Mouse (Mus musculus): ENCODE measurements around the gene Agxt2. TPM values are rescaled to one million over a fixed set of nuclear protein-coding genes. Genes with fewer than 3 reads are reported as not detected.

The Agxt2 gene
- total RNA-seq, 2 experiments from 2014 or later = not detected

- no peak overlapping the region for H3K27ac ChIP-seq
- no peak overlapping the region for H3K4me3 ChIP-seq
- TF ChIP-seq CTCF (IDR thresholded peaks at IDR 0.05) = peak; percentile 29
- intact Hi-C loops (cut with DNase I) = loop anchor here (5.0 to 10.0 kb wide), 2 partner anchors 38 to 985 kb away; no protein-coding TSS in a partner anchor
- no peak for DNase-seq (ENCODE audit: extremely low spot score in 1 of 2, low spot score in 2 of 2)
These were observed 81.6 kb downstream of the Agxt2 start for GRCm38 (mm10) chr15:10439963-10440362.

GRCm38 (mm10) chr15:10441493-10441892, 83.2 kb downstream of the Agxt2 start:
- Histone ChIP-seq H3K4me3 (no peak overlapping the region), H3K27ac (no peak overlapping the region)
- TF ChIP-seq CTCF (IDR thresholded peaks at IDR 0.05) = no peak
- no peak for DNase-seq (ENCODE audit: extremely low spot score in 1 of 2, low spot score in 2 of 2)
- intact Hi-C loops (cut with DNase I) = loop anchor here (10.0 kb wide), 1 partner anchor 987 kb away; no protein-coding TSS in a partner anchor

- DNase-seq (ENCODE audit: extremely low spot score in 1 of 2, low spot score in 2 of 2) = no peak
- no peak overlapping the region for H3K4me3 ChIP-seq
- peak overlapping the region; percentile 9; the same call in 1 of the 2 replicates for H3K27ac ChIP-seq
- no peak for TF ChIP-seq CTCF (IDR thresholded peaks at IDR 0.05)
- intact Hi-C loops (cut with DNase I) = loop anchor here (10.0 kb wide), 1 partner anchor 987 kb away; no protein-coding TSS in a partner anchor
These were observed 83.9 kb downstream of the Agxt2 start for GRCm38 (mm10) chr15:10442275-10442674.

GRCm38 (mm10) chr15:10447102-10447501, 88.8 kb downstream of the Agxt2 start:
- intact Hi-C loops (cut with DNase I) = loop anchor here (10.0 kb wide), 1 partner anchor 992 kb away; no protein-coding TSS in a partner anchor

More at GRCm38 (mm10) chr15:10447102-10447501, 88.8 kb downstream of the Agxt2 start:
- no peak for TF ChIP-seq CTCF (IDR thresholded peaks at IDR 0.05)
- Histone ChIP-seq H3K27ac (no peak overlapping the region), H3K4me3 (no peak overlapping the region)
- DNase-seq (ENCODE audit: extremely low spot score in 1 of 2, low spot score in 2 of 2) = no peak

Other genes with a start within 250 kb of the Agxt2 start
- 1 to 10 TPM; 2.2 to 2.3 TPM for gene Prlr, start 181.3 kb upstream of the Agxt2 start, total RNA-seq (2021)
- gene Gm21973, start 33.2 kb upstream of the Agxt2 start, total RNA-seq (2021) = not detected
- 10 to 100 TPM; 31.3 to 36.5 TPM for gene Dnajc21, start 112.0 kb downstream of the Agxt2 start, total RNA-seq (2021)
- 10 to 100 TPM; 18.2 to 22.3 TPM for gene Brix1, start 127.4 kb downstream of the Agxt2 start, total RNA-seq (2021)
- 10 to 100 TPM; 14.4 to 15.6 TPM for gene Rad1, start 127.5 kb downstream of the Agxt2 start, total RNA-seq (2021)
- not detected for gene Ttc23l, start 200.1 kb downstream of the Agxt2 start, total RNA-seq (2021)